Mouse (Mus musculus) spleen, embryonic (tissue): ENCODE data around the gene Rsph6a.

Experiments used
- CTCF ChIA-PET: fragments of 350-600 bp; sonication (Branson Sonifier 250); formaldehyde crosslinking; loops from one replicate; lab custom pipeline; 2022; lab: Charles Lee

The Rsph6a gene

GRCm38 (mm10) chr7:19044616-19045015 lies 9.9 kb upstream of the Rsph6a start:
- CTCF ChIA-PET, result no interaction called here

DNA sequence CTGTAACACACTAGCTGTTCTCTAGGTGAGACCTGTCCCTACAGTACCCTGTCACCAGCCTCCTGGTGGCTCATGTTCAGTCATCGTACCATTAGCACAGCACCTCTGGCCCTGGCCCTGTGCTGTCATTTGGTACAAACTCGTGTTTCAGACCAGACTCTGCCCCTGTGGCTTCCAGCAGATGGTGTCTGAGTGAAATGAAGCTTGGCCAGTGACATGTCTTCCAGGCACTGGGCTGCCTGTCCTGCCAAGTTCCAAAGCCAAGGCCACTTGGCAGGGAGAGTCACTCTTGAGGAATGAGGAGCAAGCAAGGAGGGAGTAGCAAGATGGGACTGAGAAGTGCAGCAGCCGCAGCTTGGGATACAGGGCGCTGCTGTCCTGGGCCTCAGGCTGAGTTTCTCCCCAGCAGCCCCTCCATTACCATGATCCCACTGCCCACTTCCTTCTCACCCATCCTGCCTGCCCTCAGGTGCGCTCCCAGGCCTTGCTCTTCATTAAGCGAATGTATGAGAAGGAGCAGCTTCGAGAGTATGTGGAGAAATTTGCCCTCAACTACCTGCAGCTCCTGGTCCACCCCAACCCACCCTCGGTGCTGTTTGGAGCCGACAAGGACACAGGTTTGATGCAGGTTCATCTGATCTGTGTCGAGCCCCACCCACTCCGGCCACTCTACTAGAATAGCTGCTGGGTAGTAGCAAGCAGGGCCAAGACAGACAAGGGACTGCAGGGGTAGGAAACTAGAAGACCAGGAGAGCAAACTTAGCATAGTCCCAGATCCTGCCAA lies 8.0 kb upstream of the Rsph6a start:
- CTCF ChIA-PET, result interaction anchor here (0.5 to 0.6 kb wide), 2 partner anchors 20 to 46 kb away, joined by 3 to 5 read pairs; no protein-coding TSS in a partner anchor

DNA sequence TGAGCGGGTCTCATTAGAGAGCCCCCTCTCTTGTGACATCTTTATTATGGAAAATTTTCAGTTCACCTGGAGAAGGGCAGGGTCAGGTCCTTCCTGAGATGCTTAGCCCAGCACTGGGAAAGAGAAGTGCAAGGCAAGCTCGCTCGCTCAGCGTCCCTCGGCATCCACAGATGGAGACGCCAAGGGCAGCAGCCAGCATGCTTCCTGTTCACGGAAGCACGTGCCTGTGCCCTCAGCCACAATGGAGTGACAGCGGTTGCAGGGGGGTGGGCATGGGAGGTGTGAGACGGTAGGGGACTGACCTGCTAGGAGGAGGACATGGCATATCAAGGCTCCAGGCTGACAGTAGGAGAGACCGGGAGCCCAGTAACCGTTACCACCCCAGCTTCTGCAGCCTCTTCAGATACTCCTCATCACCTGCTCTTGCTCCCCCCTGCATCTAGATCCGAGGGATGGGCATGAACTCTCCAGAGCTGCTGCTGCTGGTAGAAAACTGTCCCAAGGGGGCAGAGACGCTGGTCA lies 6.4 kb upstream of the Rsph6a start:
- CTCF ChIA-PET, result no interaction called here

- CTCF ChIA-PET, result no interaction called here
Observed at GRCm38 (mm10) chr7:19049252-19049651, 5.2 kb upstream of the Rsph6a start.

GRCm38 (mm10) chr7:19050172-19050571 lies 4.3 kb upstream of the Rsph6a start:
- CTCF ChIA-PET, result no interaction called here

DNA sequence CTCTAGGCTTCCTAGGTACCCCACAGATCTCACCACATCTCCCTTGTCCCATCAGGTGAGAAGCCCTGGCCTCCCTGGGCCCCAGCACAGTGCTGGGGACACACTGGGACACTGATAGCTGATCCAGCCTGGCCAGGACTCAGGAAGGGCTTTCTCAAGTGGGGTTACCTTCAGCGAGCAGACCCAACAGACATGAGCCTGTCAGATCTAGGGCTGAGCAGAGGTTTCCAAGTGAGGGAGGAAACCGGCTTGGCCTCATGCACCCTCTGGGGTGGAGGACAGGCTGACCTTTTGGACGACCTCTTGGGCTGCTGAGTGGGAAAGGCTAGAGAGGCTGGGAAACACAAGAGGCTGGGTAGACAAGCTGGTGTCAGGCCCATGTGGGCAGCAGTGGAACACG lies 3.3 kb upstream of the Rsph6a start:
- CTCF ChIA-PET, result interaction anchor here (0.6 kb wide), 1 partner anchor 38 kb away, joined by 4 read pairs; no protein-coding TSS in a partner anchor

DNA sequence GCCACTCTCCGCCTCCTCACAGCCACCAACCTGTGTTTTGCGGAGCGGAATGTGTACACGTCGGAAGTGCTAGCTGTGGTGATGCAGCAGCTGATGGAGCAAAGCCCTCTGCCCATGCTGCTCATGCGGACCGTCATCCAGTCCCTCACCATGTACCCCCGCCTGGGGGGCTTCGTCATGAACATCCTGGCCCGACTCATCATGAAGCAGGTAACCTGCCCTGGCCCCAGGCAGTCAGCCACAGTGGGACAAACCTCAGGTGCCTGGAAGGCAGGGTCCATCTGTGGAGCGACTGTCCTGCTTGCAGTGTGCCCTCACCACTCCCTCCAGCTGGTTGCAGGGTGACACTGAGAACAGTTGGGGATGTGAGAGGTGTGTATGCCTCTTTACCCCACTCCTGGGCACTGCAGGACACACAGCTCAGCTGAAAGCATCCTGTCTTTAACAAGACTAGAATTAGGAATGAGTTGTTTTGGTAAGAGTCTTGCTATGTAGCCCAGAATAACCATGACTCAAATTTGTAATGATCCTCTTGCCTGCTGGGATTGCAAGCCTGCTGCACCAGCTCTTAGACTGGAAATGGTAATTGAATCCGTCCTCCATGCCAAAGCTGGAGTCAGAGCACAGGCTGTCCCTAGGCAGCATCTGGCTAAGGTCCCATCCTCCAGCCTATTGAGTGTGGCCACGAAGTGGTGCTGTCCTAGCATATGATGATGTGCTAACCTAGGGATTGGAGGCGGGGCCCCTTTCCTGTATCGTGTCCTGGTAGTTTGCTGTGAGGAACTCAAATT lies 1.9 kb upstream of the Rsph6a start:
- CTCF ChIA-PET, result interaction anchor here (0.6 kb wide), 1 partner anchor 635 kb away, joined by 4 read pairs; no protein-coding TSS in a partner anchor

- CTCF ChIA-PET, result no interaction called here
Observed at GRCm38 (mm10) chr7:19053136-19053532, 1.4 kb upstream of the Rsph6a start.

- CTCF ChIA-PET, result no interaction called here
Observed at GRCm38 (mm10) chr7:19054777-19055076, 237 bp downstream of the Rsph6a start.

DNA sequence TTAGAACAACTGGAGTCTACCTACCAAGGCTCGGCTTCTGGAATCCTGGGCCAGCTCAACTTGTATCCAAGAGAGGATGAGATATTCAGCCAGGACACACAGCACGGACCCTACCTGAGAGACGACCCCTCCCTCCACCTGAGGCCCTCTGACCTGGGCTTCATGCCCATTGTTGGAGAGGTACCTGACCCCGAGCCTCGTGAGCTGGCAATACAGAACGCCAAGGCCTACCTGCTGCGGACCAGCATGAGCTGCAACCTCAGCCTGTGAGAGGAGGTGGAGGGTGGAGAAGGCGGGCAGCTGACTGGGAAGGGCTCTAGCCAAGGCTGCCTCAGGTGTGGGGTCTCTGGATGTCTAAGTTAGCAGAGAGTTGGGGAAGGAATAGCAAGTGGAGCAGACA lies 618 bp downstream of the Rsph6a start:
- CTCF ChIA-PET, result no interaction called here

DNA sequence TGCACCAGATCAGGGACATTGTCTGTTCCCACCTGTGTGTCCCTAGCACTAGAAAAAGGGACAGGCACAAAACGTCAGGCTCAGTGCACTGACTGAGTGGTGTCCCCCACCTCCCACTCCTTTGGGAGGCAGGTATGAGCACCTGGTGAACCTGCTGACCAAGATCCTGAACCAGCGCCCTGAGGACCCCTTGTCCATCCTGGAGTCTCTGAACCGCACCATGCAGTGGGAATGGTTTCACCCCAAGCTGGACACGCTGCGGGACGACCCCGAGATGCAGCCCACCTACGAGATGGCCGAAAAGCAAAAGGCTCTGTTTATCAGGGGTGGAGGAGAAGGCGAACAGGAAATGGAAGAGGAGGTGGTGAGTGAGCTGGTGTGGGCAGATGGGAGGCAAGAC lies 2.9 kb downstream of the Rsph6a start:
- CTCF ChIA-PET, result no interaction called here

- CTCF ChIA-PET, result interaction anchor here (1.7 kb wide), 1 partner anchor 26 kb away, joined by 4 read pairs; no protein-coding TSS in a partner anchor
Observed at GRCm38 (mm10) chr7:19065896-19066295, 11.4 kb downstream of the Rsph6a start.

DNA sequence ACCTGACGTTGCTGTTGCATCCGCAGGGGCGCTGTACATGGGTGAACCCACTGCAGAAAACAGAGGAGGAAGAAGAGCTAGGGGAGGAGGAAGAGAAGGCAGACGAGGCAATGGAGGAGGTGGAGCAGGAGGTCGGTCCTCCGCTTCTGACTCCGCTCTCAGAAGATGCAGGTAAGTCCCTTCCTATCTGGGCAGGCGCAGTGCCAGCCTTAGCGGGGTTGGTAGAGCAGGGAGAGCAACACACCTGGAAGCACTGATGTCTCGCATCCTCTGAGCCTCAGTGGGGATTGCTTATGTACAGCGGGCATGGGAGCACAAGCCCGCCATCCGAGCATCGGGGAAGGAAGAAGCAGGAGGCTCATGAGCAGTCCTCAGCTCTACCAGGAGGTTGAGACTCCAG lies 12.6 kb downstream of the Rsph6a start:
- CTCF ChIA-PET, result interaction anchor here (0.6 kb wide), 1 partner anchor 16 kb away, joined by 3 read pairs; no protein-coding TSS in a partner anchor

DNA sequence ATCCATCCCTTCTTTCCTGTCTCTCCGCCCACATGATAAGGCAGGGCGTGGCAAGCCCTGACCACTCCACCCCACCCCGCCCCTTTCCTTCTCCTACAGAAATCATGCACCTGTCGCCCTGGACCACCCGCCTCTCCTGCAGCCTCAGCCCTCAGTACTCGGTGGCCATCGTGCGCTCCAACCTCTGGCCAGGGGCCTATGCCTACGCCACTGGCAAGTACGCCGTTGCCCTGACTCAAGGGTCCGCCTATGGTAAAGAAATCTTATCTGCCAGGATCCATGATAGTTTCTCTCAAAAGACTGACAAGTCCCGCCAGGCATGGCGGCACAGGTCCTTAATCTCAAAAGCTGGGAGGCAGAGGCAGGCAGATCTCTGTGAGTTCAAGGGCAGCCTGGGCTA lies 13.4 kb downstream of the Rsph6a start:
- CTCF ChIA-PET, result no interaction called here

GRCm38 (mm10) chr7:19068707-19069106 lies 14.2 kb downstream of the Rsph6a start:
- CTCF ChIA-PET, result interaction anchor here (0.7 to 1.0 kb wide), 3 partner anchors 9 to 23 kb away, joined by 3 read pairs; no protein-coding TSS in a partner anchor

GRCm38 (mm10) chr7:19069500-19069899 lies 15.0 kb downstream of the Rsph6a start:
- CTCF ChIA-PET, result interaction anchor here (0.6 to 2.9 kb wide), 3 partner anchors 16 to 86 kb away, joined by 8 to 23 read pairs (median 20); partner anchors contain the start of gene Dmpk

DNA sequence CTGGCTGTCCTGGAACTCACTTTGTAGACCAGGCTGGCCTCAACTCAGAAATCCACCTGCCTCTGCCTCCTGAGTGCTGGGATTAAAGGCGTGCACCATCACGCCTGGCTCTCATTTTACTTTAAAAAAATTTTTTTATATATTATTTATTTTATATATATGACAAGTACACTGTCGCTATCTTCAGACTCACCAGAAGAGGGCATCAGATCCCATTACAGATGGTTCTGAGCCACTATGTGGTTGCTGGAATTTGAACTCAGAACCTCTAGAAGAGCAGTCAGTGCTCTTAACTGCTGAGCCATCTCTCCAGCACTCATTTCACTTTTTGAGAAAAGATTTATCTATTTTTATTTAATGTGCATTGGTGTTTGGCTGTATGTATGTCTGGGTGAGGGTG lies 16.5 kb downstream of the Rsph6a start:
- CTCF ChIA-PET, result interaction anchor here (0.7 to 2.9 kb wide), 4 partner anchors 14 to 310 kb away, joined by 3 to 23 read pairs (median 6); partner anchors contain the start of gene Dmpk

- CTCF ChIA-PET, result interaction anchor here (0.6 to 1.8 kb wide), 2 partner anchors 13 to 20 kb away, joined by 3 to 6 read pairs; no protein-coding TSS in a partner anchor
Observed at GRCm38 (mm10) chr7:19073504-19073903, 19.0 kb downstream of the Rsph6a start.

- CTCF ChIA-PET, result no interaction called here
Observed at GRCm38 (mm10) chr7:19074494-19074893, 20.0 kb downstream of the Rsph6a start.

DNA sequence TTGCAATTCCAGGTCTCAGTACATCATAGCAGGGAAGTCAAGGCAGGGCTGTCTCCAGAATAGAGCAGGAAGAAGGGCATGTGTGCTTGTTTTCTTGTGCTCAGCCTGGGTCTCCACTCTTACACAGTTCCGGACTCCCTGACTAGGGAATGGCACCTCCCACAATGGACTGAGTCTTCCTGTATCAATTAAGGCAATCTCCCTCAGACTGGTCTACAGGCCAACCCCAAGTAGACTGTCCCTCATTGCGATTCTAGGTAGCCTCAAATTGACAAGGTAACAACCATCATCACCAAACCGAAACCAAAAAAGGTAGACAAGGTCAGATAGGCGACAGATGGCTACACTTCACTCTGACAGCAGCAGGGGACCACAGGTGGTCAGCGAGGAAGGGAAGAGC lies 20.7 kb downstream of the Rsph6a start:
- CTCF ChIA-PET, result interaction anchor here (0.6 to 2.3 kb wide), 2 partner anchors 11 to 43 kb away, joined by 3 to 18 read pairs; partner anchors contain the start of gene Gm4969

- CTCF ChIA-PET, result interaction anchor here (0.6 to 2.3 kb wide), 4 partner anchors 10 to 42 kb away, joined by 3 to 18 read pairs (median 4); partner anchors contain the start of genes Gm4969 and Six5
Observed at GRCm38 (mm10) chr7:19075723-19076585, 21.5 kb downstream of the Rsph6a start, which contains the start of gene Dmwd. TSS of gene Dmwd (plus strand) at chr7:19076227.
